Mouse (Mus musculus) limb, embryonic 14.5 days (tissue): ENCODE data around the gene Grid2. TPM values are rescaled to one million over a fixed set of nuclear protein-coding genes. Genes with fewer than 3 reads are reported as not detected.

Source experiments
- ATAC-seq: fragments of 200-750 bp; cut with Nextera tagmentation; 2 replicates; pipeline ENCODE4 v1.8.0; 2017; ENCODE audit warnings: low read depth, moderate number of reproducible peaks, moderate TSS enrichment; ENCODE audit not compliant: low FRiP score
- DNase-seq: peaks from one replicate; pipeline ENCODE4 v3.0.0-alpha.2; 2015; ENCODE audit warnings: low spot score
- H3K27ac ChIP-seq: fragments of 300-500 bp; sonication (generic); replicated peaks from 2 replicates; pipeline ENCODE4 v1.5.1; 2014; ENCODE audit warnings: low read depth, mild to moderate bottlenecking, low read length, moderate library complexity, mixed read lengths
- H3K27me3 ChIP-seq: fragments of 300-500 bp; sonication (generic); 2 replicates; pipeline ENCODE4 v1.6.1; 2014; ENCODE audit warnings: low read length, mixed read lengths; ENCODE audit not compliant: control insufficient read depth, insufficient read depth
- H3K36me3 ChIP-seq: fragments of 300-500 bp; sonication (generic); 2 replicates; pipeline ENCODE4 v1.6.1; 2014; ENCODE audit warnings: mild to moderate bottlenecking, low read length, moderate library complexity, mixed read lengths; ENCODE audit not compliant: control insufficient read depth, insufficient read depth
- H3K4me1 ChIP-seq: fragments of 300-500 bp; sonication (generic); 2 replicates; pipeline ENCODE4 v1.6.1; 2014; ENCODE audit warnings: antibody characterized with exemption, low read length, mixed read lengths; ENCODE audit not compliant: control insufficient read depth, insufficient read depth
- H3K4me2 ChIP-seq: fragments of 300-500 bp; sonication (generic); replicated peaks from 2 replicates; pipeline ENCODE4 v1.6.1; 2014; ENCODE audit warnings: low read depth, mild to moderate bottlenecking, low read length, moderate library complexity; ENCODE audit not compliant: severe bottlenecking
- H3K4me3 ChIP-seq: fragments of 300-500 bp; sonication (generic); replicated peaks from 2 replicates; pipeline ENCODE4 v1.5.1; 2014; ENCODE audit warnings: low read length
- H3K9ac ChIP-seq: fragments of 300-500 bp; sonication (generic); 2 replicates; pipeline ENCODE4 v1.6.1; 2014; ENCODE audit warnings: mild to moderate bottlenecking, low read depth, low read length, moderate library complexity; ENCODE audit not compliant: severe bottlenecking
- H3K9me3 ChIP-seq: fragments of 300-500 bp; sonication (generic); 2 replicates; pipeline ENCODE4 v1.6.1; 2016; ENCODE audit warnings: low read length; ENCODE audit not compliant: control insufficient read depth
- POLR2A ChIP-seq: fragments of 200-500 bp; IDR thresholded peaks from 2 replicates; pipeline ENCODE4 v1.8.0; 2012; ENCODE audit warnings: inconsistent platforms, mild to moderate bottlenecking, moderate library complexity, borderline replicate concordance; ENCODE audit not compliant: insufficient read depth, insufficient read length; ENCODE audit errors: extremely low read depth
- WGBS: fragments of 180-500 bp; shearing (Covaris S2); extraction: QIAGEN DNeasy Blood & Tissue Kit; methylation state at CpG from one replicate; pipeline ENCODE4 v1.1.7; 2014; 5-methylcytosine and 5-hydroxymethylcytosine counted together
- polyA plus RNA-seq, 2 experiments: library from polyadenylated mRNA; depleted of rRNA in 1 of 2; stranded (reverse) in 1 of 2; unstranded in 1 of 2; fragments of >200 nt; fragmentation: Nextera tagmentation in 1 of 2; extraction: Ambion mirVana in 1 of 2; gene quantifications; 2 replicates each; pipeline versions ENCODE4 v1.2.1 to v1.2.3; 2012 to 2014

Grid2 gene
- polyA plus RNA-seq, 2 experiments: 1.1 to 1.9 TPM

DNA sequence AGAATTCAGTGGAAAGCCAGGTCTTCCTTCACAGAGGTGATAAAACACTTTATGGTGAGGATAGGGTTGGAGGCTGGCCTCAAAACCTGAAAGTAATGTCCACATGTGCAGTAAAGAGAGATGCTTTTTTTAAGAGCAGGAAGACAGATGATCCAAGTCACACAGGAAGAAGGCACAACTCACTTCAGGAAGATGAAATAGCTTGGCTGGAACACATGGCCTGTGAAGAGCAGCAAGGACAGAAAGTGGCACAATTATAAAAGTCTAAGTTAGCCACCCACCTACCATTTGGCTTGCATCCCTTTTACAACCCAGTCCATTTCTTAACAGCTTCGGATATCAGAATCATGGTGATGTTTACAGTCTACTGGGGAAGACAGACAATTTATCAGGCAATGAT is 1423.1 kb downstream of the Grid2 start:
- Histone ChIP-seq H3K4me1 (no peaks in the 10 kb centered on the region), H3K9me3 (no peaks in the 10 kb centered on the region), H3K4me3 (no peak overlapping the region), H3K9ac (no peak overlapping the region), H3K27ac (no peak overlapping the region), H3K27me3 (no peaks in the 10 kb centered on the region), H3K4me2 (no peak overlapping the region), H3K36me3 (no peaks in the 10 kb centered on the region)
- WGBS: 37% methylated on average over 1 of the region's 1 CpGs
- ATAC-seq: no peak
- no peak for DNase-seq
- no peak for TF ChIP-seq POLR2A

DNA sequence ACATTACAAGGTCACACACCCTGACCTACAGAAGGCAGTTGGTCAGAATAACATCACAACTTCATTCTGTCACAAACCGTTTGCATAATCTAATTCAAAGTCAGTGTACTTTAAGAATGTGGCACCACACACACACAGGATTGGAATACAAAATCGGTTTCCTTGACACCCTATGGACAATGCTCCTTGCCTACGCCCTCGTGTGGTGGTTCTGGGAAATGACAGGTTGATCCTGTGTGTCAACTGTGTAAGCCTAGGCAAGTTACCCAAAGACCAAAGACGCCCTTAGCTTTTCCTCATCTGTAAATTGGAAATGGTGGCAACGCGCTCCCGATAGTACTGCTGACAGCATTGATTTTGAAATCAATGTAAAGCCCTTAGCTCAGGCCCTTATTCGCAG is 1428.3 kb downstream of the Grid2 start:
- 36% methylated on average over 9 of the region's 9 CpGs for WGBS
- H3K4me3 ChIP-seq: no peak overlapping the region
- no peak overlapping the region for H3K27ac ChIP-seq
- ATAC-seq: no peak
- no peak overlapping the region for H3K9ac ChIP-seq
- peak; percentile 8 for DNase-seq
- no peaks in the 10 kb centered on the region for H3K27me3 ChIP-seq
- H3K4me1 ChIP-seq: 0 out of 2 replicates have a peak, but pooled peaks cover 3% of the 10 kb centered on the region
- no peak overlapping the region for H3K4me2 ChIP-seq
- H3K9me3 ChIP-seq: no peaks in the 10 kb centered on the region
- H3K36me3 ChIP-seq: no peaks in the 10 kb centered on the region
- no peak for TF ChIP-seq POLR2A

DNA sequence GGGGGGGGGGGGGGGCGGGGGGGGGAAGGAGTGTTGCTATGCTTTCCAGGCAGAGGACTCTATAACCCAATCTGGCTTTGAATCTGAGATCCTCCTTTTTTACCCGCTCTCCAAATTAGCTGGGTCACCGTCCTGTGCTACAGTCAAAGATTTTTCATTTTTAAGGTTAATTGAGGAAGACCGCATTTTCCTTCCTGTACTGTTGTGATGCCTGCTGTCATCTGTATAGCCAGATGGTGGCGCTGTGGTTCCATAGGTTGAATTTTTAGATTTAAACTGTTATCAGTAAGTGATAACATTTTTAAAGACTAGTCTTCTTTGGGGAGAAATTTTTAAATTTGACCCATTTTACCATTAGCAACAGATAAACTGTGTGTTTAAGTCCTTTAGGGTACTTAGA is 1429.3 kb downstream of the Grid2 start:
- no peak overlapping the region for H3K27ac ChIP-seq
- no peaks in the 10 kb centered on the region for H3K9me3 ChIP-seq
- no peaks in the 10 kb centered on the region for H3K27me3 ChIP-seq
- H3K36me3 ChIP-seq: no peaks in the 10 kb centered on the region
- no peak overlapping the region for H3K4me3 ChIP-seq
- 0 out of 2 replicates have a peak overlapping the region, but pooled peaks have one; percentile 19 for H3K4me2 ChIP-seq
- DNase-seq (peak; percentile 50), ATAC-seq (no peak)
- TF ChIP-seq POLR2A: no peak
- H3K9ac ChIP-seq: no peak overlapping the region
- H3K4me1 ChIP-seq: 0 out of 2 replicates have a peak, but pooled peaks cover 3% of the 10 kb centered on the region
- 4% methylated on average over 4 of the region's 5 CpGs for WGBS

DNA sequence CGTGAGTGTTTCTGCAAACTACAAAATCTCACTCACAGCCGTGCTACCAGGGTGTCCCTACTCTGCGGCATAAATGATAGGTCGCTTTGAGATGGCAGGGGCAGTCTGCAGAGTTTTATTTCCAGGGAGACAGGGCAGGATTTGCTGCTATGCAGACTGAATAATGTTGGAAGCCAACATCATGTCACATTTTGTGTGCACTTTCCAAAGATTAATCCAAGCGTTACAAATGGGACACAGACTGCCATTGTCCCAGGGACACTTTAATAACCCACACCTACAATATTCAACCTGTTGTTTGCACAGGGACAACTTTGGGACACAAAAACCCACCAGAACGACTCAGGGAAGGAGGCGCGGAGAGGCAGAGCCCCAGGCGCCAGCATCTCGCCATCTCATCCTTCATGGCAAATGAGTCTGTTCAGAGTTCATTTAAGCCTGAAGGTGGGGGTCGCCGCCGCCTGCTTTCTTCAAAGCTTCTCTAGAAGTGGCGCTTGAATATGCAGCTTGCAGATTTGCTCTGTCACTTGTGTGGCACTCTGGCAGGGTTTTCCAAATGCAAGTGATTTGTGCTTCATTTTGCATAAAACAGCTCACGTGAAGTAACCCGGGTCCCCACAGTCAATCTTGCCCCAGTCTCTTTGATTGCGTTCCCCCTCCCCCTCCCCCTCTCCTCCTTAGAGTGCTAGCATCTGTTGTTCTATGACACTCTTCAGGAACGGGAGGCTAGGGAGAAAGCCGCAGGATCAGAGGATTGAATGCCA is 1432.7 kb downstream of the Grid2 start:
- H3K36me3 ChIP-seq: no peaks in the 10 kb centered on the region
- no peaks in the 10 kb centered on the region for H3K9me3 ChIP-seq
- WGBS: 6% methylated on average over 19 of the region's 19 CpGs
- H3K4me1 ChIP-seq: 0 out of 2 replicates have a peak, but pooled peaks cover 3% of the 10 kb centered on the region
- H3K4me2 ChIP-seq: no peak overlapping the region
- H3K9ac ChIP-seq: no peak overlapping the region
- ATAC-seq (no peak), DNase-seq (no peak)
- no peak overlapping the region for H3K27ac ChIP-seq
- H3K27me3 ChIP-seq: no peaks in the 10 kb centered on the region
- H3K4me3 ChIP-seq: no peak overlapping the region
- no peak for TF ChIP-seq POLR2A

- Histone ChIP-seq H3K36me3 (no peaks in the 10 kb centered on the region), H3K4me1 (no peaks in the 10 kb centered on the region), H3K9ac (no peak overlapping the region), H3K4me3 (no peak overlapping the region), H3K9me3 (no peaks in the 10 kb centered on the region), H3K4me2 (no peak overlapping the region), H3K27me3 (no peaks in the 10 kb centered on the region), H3K27ac (no peak overlapping the region)
- DNase-seq (no peak), ATAC-seq (no peak)
- 62% methylated on average over 7 of the region's 7 CpGs for WGBS
- TF ChIP-seq POLR2A: no peak
Observed at GRCm38 (mm10) chr6:64694688-64695087, 1439.0 kb downstream of the Grid2 start.
